Mouse (Mus musculus) intestine, embryonic 14.5 days (tissue): Measurements from ENCODE around the gene Dennd1b. TPM values are rescaled to one million over a fixed set of nuclear protein-coding genes. Genes with fewer than 3 reads are reported as not detected.
A peak's percentile ranks its signal among the peaks of the same experiment; 100 is the strongest.

Experiments
- ATAC-seq: fragments of 200-750 bp; cut with Nextera tagmentation; replicated peaks from 2 replicates; pipeline ENCODE4 v1.8.0; 2017; ENCODE audit warnings: low read depth, moderate number of reproducible peaks, moderate TSS enrichment, moderate library complexity; ENCODE audit not compliant: low FRiP score, low TSS enrichment
- DNase-seq: peaks from one replicate; pipeline ENCODE4 v3.0.0-alpha.2; 2018; ENCODE audit warnings: low spot score
- H3K27ac ChIP-seq: fragments of 300-500 bp; sonication (generic); 2 replicates; pipeline ENCODE4 v1.5.1; 2014; ENCODE audit warnings: low read depth, mild to moderate bottlenecking, control low read depth
- H3K27me3 ChIP-seq: fragments of 300-500 bp; sonication (generic); replicated peaks from 2 replicates; pipeline ENCODE4 v1.6.1; 2014; ENCODE audit warnings: low read length, control low read depth; ENCODE audit not compliant: control insufficient read depth, insufficient read depth
- H3K36me3 ChIP-seq: fragments of 300-500 bp; sonication (generic); 2 replicates; pipeline ENCODE4 v1.6.1; 2014; ENCODE audit warnings: low read length, control low read depth; ENCODE audit not compliant: control insufficient read depth, insufficient read depth
- H3K4me1 ChIP-seq: fragments of 300-500 bp; sonication (generic); replicated peaks from 2 replicates; pipeline ENCODE4 v1.6.1; 2014; ENCODE audit warnings: low read length, control low read depth, mixed read lengths; ENCODE audit not compliant: control insufficient read depth, insufficient read depth
- H3K4me2 ChIP-seq: fragments of 300-500 bp; sonication (generic); 2 replicates; pipeline ENCODE4 v1.6.1; 2014; ENCODE audit warnings: low read length
- H3K4me3 ChIP-seq: fragments of 300-500 bp; sonication (generic); 2 replicates; pipeline ENCODE4 v1.5.1; 2014; ENCODE audit warnings: low read depth, low read length, control low read depth, mixed read lengths
- H3K9ac ChIP-seq: fragments of 300-500 bp; sonication (generic); 2 replicates; pipeline ENCODE4 v1.6.1; 2014; ENCODE audit warnings: mild to moderate bottlenecking, low read length
- H3K9me3 ChIP-seq: fragments of 300-500 bp; sonication (generic); 2 replicates; pipeline ENCODE4 v1.6.1; 2016; ENCODE audit warnings: low read length, control low read depth; ENCODE audit not compliant: control insufficient read depth
- WGBS: fragments of 180-500 bp; shearing (Covaris S2); extraction: QIAGEN DNeasy Blood & Tissue Kit; methylation state at CpG from one replicate; pipeline ENCODE4 v1.1.7; 2014; 5-methylcytosine and 5-hydroxymethylcytosine counted together
- polyA plus RNA-seq: library from polyadenylated mRNA; unstranded; fragments of >200 nt; fragmentation: Nextera tagmentation; extraction: Ambion mirVana; gene quantifications from 2 replicates; pipeline ENCODE4 v1.2.1, GENCODE M21; 2014

Dennd1b gene
- polyA plus RNA-seq, 1 experiment from 2014 or later, result 11.6 TPM

DNA sequence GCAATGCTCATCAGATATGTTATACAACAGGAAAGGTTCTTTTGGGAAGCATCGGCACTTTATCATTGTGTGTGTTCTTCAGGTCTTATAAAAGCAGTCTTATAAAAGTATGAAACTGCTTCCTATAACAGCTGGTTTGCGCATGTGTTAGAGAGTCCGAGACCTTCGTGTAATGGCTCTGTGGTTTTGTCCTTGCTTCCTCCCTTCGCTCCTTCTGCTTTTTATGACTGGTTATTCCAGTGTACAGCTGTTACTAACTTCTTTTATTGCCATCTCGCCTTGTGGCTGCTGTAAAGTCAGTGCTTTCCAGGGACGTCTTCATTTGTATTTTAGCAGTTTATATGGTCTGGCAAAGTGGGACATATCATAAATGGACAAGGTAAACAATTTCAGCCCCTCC lies 4.2 kb downstream of the Dennd1b start:
- H3K4me2 ChIP-seq, result no peak overlapping the region
- DNase-seq, result no peak
- WGBS, result 67% methylated on average over 7 of the region's 7 CpGs

DNA sequence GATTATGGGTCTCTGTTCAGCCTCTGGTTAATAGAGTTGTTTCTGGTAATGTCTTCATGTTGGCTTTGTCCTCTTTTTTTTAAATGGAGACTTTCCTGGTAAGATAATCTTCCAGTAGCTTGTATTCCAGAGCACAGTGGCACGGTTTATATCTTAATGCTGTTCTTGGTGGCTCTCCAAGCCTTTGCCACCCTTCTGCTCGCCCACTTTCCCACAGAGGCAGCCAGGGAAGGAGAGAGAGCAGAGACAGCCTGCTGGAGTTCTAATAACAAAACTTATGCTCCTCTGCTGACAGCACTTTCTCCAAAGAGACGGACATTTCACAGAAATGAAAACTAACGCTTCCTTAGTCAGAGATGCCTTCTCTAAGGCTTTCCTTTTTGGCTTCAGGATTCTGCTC lies 6.8 kb downstream of the Dennd1b start:
- Histone ChIP-seq H3K4me3 (no peak overlapping the region), H3K9ac (no peak overlapping the region), H3K27ac (no peak overlapping the region), H3K9me3 (no peaks in the 10 kb centered on the region), H3K27me3 (no peaks in the 10 kb centered on the region), H3K36me3 (peaks cover 6% of the 10 kb centered on the region; the same call in 1 of the 2 replicates), H3K4me1 (no peaks in the 10 kb centered on the region; the same call in 1 of the 2 replicates), H3K4me2 (no peak overlapping the region)
- no peak for ATAC-seq
- WGBS, result 74% methylated on average over 4 of the region's 4 CpGs
- DNase-seq, result peak; percentile 39

More for the DNA sequence above, 4.2 kb downstream of the Dennd1b start:
- Histone ChIP-seq H3K4me1 (no peaks in the 10 kb centered on the region; the same call in 1 of the 2 replicates), H3K27me3 (no peaks in the 10 kb centered on the region), H3K27ac (no peak overlapping the region), H3K36me3 (peaks cover 6% of the 10 kb centered on the region; the same call in 1 of the 2 replicates), H3K9me3 (no peaks in the 10 kb centered on the region), H3K9ac (no peak overlapping the region), H3K4me3 (no peak overlapping the region)
- no peak for ATAC-seq

DNA sequence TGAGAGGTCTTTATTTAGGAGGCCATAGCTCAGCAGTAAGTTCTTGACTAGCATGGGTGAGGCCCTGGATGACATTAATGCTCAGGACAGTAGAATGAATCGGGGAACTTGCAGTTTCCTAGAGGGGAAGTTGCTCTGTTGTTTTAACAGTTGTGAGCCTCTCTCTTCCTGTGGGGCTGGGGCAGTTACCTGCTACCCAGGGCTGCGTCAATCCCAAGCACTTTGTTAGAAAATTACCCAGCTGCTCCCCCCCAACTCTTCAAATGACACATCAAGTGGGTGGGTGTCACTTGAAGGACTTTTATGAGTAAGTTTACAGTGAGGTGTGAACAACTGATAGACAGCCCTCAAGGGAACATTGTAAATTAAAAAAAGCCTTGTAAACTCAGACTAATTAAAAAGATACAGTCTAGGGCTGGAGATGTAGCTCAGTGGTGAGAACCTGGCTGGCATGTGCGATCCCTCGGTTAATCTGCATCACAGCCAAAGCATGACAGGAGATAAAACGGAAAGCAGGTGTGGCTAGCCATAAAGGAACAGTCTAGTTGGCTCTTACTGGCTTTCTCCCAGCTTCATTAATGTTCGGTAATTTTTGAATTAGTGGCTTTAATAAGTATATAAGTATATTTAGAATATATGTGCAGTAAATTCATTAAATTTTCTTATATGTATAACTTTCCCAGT lies 10.4 kb downstream of the Dennd1b start:
- ATAC-seq (no peak), DNase-seq (peak; percentile 29)
- Histone ChIP-seq H3K9ac (no peak overlapping the region), H3K9me3 (no peaks in the 10 kb centered on the region), H3K4me2 (no peak overlapping the region), H3K4me1 (no peaks in the 10 kb centered on the region), H3K27me3 (no peaks in the 10 kb centered on the region), H3K27ac (no peak overlapping the region), H3K4me3 (no peak overlapping the region), H3K36me3 (no peaks in the 10 kb centered on the region)
- 80% methylated on average over 6 of the region's 6 CpGs for WGBS

DNA sequence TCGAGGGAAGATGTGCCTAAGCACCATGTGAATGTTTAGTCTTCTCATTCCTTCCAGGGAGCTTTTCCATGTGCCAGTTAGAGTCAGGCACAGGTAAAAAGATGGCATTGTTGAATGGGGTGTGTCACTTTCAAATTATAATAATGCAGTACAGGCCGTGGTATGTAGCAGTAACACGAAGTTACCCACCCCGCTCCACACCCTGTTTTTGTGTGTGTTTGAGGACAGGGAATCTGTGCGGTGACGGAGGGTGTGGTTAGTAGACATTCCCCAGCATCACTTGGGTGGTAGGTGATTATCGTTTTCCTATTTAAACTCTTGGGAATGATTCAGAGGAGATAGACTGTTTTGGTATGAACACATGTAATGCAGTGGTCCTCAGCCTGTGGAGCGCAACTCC lies 11.6 kb downstream of the Dennd1b start:
- H3K36me3 ChIP-seq, result no peaks in the 10 kb centered on the region
- no peak overlapping the region for H3K27ac ChIP-seq
- H3K4me1 ChIP-seq, result no peaks in the 10 kb centered on the region
- H3K4me2 ChIP-seq, result no peak overlapping the region
- 83% methylated on average over 8 of the region's 8 CpGs for WGBS
- ATAC-seq (no peak), DNase-seq (no peak)
- no peaks in the 10 kb centered on the region for H3K27me3 ChIP-seq
- H3K4me3 ChIP-seq, result no peak overlapping the region
- H3K9ac ChIP-seq, result no peak overlapping the region
- no peaks in the 10 kb centered on the region for H3K9me3 ChIP-seq

DNA sequence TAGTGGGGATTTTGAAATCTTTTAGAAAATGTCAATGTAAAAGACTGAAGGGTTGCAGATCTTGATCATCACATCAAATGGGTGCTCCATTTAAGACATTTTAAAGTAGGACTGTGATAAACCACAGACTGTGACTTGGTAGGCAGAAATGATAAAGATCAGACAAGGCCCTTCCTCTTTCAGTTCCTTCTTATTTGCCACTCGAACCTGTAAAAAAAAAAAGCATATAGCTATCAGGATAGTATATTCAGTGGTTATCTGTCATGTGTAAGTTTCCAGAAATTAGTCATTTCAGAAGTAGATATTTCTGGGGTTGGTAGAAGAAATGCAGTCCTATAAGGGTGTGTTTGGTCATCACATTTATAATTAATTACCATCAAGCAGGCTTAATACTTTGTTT lies 12.7 kb downstream of the Dennd1b start:
- no peaks in the 10 kb centered on the region for H3K27me3 ChIP-seq
- H3K9me3 ChIP-seq, result no peaks in the 10 kb centered on the region
- no peak overlapping the region for H3K4me3 ChIP-seq
- no peak for ATAC-seq
- WGBS, result 76% methylated on average over 1 of the region's 1 CpGs
- no peak for DNase-seq
- H3K9ac ChIP-seq, result no peak overlapping the region
- no peak overlapping the region for H3K27ac ChIP-seq
- no peaks in the 10 kb centered on the region for H3K36me3 ChIP-seq
- H3K4me2 ChIP-seq, result no peak overlapping the region
- no peaks in the 10 kb centered on the region for H3K4me1 ChIP-seq

DNA sequence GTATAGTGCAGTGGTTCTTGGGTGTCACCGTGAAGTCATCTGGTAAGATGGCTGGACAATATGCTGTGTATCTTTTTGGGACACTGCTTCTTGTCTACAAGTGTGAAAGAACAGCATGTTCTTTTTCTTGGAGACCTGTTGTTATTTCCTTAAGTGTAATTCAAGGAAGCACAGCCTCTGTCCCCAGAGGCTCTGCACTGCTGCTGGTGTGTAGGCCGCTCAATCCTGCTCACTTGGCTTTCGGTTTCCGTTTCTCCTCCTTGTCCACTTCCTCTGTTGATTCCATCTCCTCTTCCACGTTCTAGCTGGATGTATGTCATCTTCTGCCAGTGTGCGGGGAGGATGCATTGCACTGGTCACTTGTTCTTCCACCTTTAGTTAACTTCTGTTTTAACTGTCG lies 19.0 kb downstream of the Dennd1b start:
- 80% methylated on average over 7 of the region's 7 CpGs for WGBS
- DNase-seq, result no peak
- Histone ChIP-seq H3K4me2 (no peak overlapping the region), H3K4me3 (no peak overlapping the region), H3K9ac (no peak overlapping the region), H3K27me3 (no peaks in the 10 kb centered on the region), H3K4me1 (peaks cover 11% of the 10 kb centered on the region), H3K9me3 (no peaks in the 10 kb centered on the region), H3K36me3 (no peaks in the 10 kb centered on the region), H3K27ac (no peak overlapping the region)
- no peak for ATAC-seq

DNA sequence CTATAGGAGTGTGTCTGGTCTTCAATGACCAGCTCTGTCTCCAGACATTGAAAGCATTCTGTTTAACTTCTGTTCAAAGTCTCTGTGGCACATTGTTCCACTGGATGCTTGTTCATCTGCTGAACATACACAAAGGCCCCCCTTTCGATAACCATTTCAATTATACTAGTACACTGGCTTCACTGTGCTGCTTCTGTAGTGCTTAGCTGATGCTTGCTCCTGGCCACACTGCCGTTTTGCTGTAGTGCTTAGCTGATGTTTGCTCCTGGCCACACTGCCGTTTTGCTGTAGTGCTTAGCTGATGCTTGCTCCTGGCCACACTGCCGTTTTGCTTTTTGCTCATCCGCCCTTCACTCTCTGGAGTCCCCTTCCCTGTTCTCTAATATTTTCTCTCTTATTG lies 19.4 kb downstream of the Dennd1b start:
- 65% methylated on average over 5 of the region's 5 CpGs for WGBS
- Histone ChIP-seq H3K4me3 (no peak overlapping the region), H3K4me1 (peaks cover 11% of the 10 kb centered on the region), H3K27me3 (no peaks in the 10 kb centered on the region), H3K9me3 (no peaks in the 10 kb centered on the region), H3K27ac (no peak overlapping the region), H3K36me3 (no peaks in the 10 kb centered on the region), H3K4me2 (no peak overlapping the region), H3K9ac (no peak overlapping the region)
- ATAC-seq, result no peak
- DNase-seq, result no peak

DNA sequence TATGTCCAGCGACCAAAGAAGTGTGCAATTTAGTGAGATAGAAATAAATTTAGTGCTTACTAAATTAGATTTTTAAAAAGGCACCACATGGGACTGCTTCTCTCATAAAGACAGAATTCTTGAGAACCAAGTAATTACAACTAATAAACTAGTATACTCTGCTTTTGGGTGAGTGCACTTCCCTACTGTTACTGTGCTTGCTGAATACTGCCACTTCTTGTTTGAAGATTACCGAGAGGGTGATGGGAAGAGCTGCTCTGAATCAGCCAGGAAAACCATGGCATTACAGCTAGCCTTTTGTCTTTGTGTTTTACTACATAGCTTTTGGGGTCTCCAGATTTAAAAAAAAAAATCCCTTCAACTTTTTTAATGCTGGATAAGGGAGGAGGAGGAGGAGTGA lies 19.8 kb downstream of the Dennd1b start:
- H3K9ac ChIP-seq, result no peak overlapping the region
- no peak overlapping the region for H3K27ac ChIP-seq
- no peaks in the 10 kb centered on the region for H3K36me3 ChIP-seq
- H3K4me3 ChIP-seq, result no peak overlapping the region
- WGBS, result 54% methylated on average over 2 of the region's 2 CpGs
- ATAC-seq (no peak), DNase-seq (peak; percentile 34)
- peaks cover 11% of the 10 kb centered on the region for H3K4me1 ChIP-seq
- H3K27me3 ChIP-seq, result no peaks in the 10 kb centered on the region
- H3K9me3 ChIP-seq, result no peaks in the 10 kb centered on the region
- H3K4me2 ChIP-seq, result no peak overlapping the region

DNA sequence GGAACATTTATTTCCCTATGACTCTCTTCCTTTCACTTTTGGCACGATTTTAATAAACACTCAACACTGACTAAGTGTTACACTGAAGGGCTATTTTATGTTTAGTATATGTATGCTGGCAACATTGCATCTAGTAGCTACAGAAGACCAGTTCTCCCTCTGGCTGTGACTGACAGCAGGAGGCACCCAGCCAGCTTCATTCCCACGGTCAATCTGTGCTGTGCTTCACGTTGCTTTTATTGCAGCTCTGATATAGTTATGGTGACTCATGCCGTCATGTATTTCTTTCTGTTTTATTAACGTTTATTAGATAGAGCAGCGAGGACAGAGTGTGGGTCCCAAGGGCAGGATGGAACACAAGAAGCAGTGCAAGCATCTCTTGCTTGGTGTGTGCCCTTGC lies 20.2 kb downstream of the Dennd1b start:
- 0 out of 2 replicates have a peak, but pooled peaks have one; percentile 58 for ATAC-seq

More for the DNA sequence above, 20.2 kb downstream of the Dennd1b start:
- peak; percentile 49 for DNase-seq
- Histone ChIP-seq H3K4me2 (no peak overlapping the region), H3K27me3 (no peaks in the 10 kb centered on the region), H3K36me3 (no peaks in the 10 kb centered on the region), H3K27ac (no peak overlapping the region), H3K9me3 (no peaks in the 10 kb centered on the region), H3K4me1 (peaks cover 11% of the 10 kb centered on the region), H3K9ac (no peak overlapping the region), H3K4me3 (no peak overlapping the region)
- 33% methylated on average over 6 of the region's 6 CpGs for WGBS
